Mouse (Mus musculus): ENCODE results near the gene Smg6. TPM values are rescaled to one million over a fixed set of nuclear protein-coding genes. Genes with fewer than 3 reads are reported as not detected.

The Smg6 gene
- polyA plus RNA-seq (2014; fragmentation: Illumina TruSeq; extraction: RNeasy Lipid Tissue Mini Kit (QIAGEN cat#74804); ENCODE audit: low replicate concordance): 6.1 TPM

GRCm38 (mm10) chr11:74925577-74926387 is at the start of gene Smg6, which contains the start of gene Srr:
Gene Smg6 (plus strand): TSS chr11:74925823.
Gene Srr (minus strand): TSS chr11:74925948.

GRCm38 (mm10) chr11:74896901-74897677 is 28.5 kb upstream of the Smg6 start, which contains the start of gene Sgsm2:
Gene Sgsm2 (minus strand): TSS chr11:74897060.

GRCm38 (mm10) chr11:74897678-74898516 is 27.7 kb upstream of the Smg6 start, which contains the start of gene Tsr1:
Gene Tsr1 (plus strand): TSS chr11:74898071.

GRCm38 (mm10) chr11:75169405-75170080 is 243.9 kb downstream of the Smg6 start, which contains the start of gene Hic1:
Gene Hic1 (minus strand): TSS chr11:75169519.

GRCm38 (mm10) chr11:75178672-75179208 is 253.1 kb downstream of the Smg6 start, which contains the start of gene Ovca2:
Gene Ovca2 (minus strand): TSS chr11:75178835.

GRCm38 (mm10) chr11:75190905-75191441 is 265.4 kb downstream of the Smg6 start, which contains the start of gene Dph1:
Gene Dph1 (minus strand): TSS chr11:75191241.

GRCm38 (mm10) chr11:75193256-75194071 is 267.8 kb downstream of the Smg6 start, which contains the start of gene Rtn4rl1:
Gene Rtn4rl1 (plus strand): TSS chr11:75193783.

Other genes with a start within 250 kb of the Smg6 start
- 849 TPM for gene Pafah1b1, start 201.2 kb upstream of the Smg6 start, polyA plus RNA-seq (2014; fragmentation: Illumina TruSeq; extraction: RNeasy Lipid Tissue Mini Kit (QIAGEN cat#74804); ENCODE audit: low replicate concordance)
- gene Mettl16, start 155.0 kb upstream of the Smg6 start, polyA plus RNA-seq (2014; fragmentation: Illumina TruSeq; extraction: RNeasy Lipid Tissue Mini Kit (QIAGEN cat#74804); ENCODE audit: low replicate concordance): 16.0 TPM
- gene Mnt, start 94.9 kb upstream of the Smg6 start, polyA plus RNA-seq (2014; fragmentation: Illumina TruSeq; extraction: RNeasy Lipid Tissue Mini Kit (QIAGEN cat#74804); ENCODE audit: low replicate concordance): 2.0 TPM
- gene Sgsm2, start 28.8 kb upstream of the Smg6 start, polyA plus RNA-seq (2014; fragmentation: Illumina TruSeq; extraction: RNeasy Lipid Tissue Mini Kit (QIAGEN cat#74804); ENCODE audit: low replicate concordance): 0.45 TPM
- gene Tsr1, start 27.8 kb upstream of the Smg6 start, polyA plus RNA-seq (2014; fragmentation: Illumina TruSeq; extraction: RNeasy Lipid Tissue Mini Kit (QIAGEN cat#74804); ENCODE audit: low replicate concordance): 21.7 TPM
- 68.9 TPM for gene Srr, start 125 bp downstream of the Smg6 start, polyA plus RNA-seq (2014; fragmentation: Illumina TruSeq; extraction: RNeasy Lipid Tissue Mini Kit (QIAGEN cat#74804); ENCODE audit: low replicate concordance)
- 0.15 TPM for gene Hic1, start 243.7 kb downstream of the Smg6 start, polyA plus RNA-seq (2014; fragmentation: Illumina TruSeq; extraction: RNeasy Lipid Tissue Mini Kit (QIAGEN cat#74804); ENCODE audit: low replicate concordance)

Data from small intestine, adult 10 weeks (tissue).